Mouse (Mus musculus) right cerebral cortex, postnatal 25 days (tissue): ENCODE data around the gene Cavin3.

Experiments
- DNase-seq: peaks from one replicate; pipeline ENCODE4 v3.0.0; 2022

Cavin3 gene

DNA sequence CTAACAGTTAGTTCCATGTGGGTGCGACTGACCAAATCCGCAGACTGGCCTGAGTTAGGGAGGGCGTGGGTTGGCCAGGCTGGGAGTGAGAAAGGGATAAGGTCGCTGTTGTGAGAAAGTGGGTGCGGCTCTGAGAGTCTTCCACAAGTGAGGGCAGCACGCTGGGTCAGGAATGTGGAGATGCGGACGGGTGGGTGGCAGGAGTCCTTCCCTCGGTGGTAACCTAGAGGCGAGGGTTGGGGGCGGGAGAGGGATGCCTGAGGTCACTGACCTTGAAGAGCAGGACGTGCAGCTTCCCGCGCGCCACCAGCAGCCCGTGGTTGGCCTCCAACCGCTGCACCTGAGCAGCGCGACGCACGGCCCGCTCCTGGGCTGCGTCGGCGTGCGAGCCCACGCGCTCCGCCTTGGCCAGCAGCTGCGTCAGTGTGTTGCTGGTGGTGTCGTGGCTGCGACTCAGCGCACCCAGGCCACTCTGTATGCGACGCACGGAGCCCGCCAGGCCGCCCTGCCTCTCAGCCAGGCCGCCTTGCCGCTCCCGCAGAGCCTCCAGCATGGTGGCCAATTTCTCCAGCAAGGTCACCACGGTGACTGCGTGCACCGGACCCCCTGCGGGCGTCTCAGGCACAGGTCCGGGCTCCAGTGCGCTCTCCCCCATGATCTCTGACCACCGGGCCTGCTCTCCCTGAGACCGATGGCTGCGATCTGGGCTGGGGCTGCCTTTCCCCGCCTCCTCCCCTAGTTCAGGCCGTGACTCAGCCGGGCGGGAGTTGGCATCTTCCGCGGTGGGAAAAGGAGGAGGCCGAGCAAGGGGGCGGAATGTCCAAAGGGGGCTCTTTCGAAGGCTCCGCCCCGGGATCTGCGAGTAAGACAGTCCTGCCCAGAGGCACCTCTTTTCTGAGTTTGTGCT, at the start of gene Cavin3:
Gene Cavin3, minus strand, starts transcription at position 796 of the 907 bp plus-strand sequence.
- peak; percentile 78 for DNase-seq

DNA sequence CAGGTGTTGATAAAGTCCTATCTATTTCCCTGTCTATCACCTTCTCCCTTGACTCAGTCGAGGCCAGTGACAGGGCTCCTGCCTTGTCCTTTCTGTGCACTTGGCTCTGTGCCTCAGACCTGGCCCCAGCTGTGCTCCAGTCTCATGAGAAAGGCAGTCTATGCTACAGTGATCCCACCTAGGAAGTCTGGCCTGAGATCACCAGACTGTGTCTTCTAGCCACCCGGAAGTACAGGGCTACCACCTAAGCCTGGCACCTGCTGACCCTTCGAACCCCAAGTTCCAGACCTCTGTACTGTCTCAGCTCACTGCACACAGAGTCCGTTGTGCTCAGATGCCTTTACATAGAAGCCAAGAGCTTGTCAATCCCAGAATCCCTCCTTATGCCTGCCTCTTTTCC, 46.0 kb upstream of the Cavin3 start:
- no peak for DNase-seq

DNA sequence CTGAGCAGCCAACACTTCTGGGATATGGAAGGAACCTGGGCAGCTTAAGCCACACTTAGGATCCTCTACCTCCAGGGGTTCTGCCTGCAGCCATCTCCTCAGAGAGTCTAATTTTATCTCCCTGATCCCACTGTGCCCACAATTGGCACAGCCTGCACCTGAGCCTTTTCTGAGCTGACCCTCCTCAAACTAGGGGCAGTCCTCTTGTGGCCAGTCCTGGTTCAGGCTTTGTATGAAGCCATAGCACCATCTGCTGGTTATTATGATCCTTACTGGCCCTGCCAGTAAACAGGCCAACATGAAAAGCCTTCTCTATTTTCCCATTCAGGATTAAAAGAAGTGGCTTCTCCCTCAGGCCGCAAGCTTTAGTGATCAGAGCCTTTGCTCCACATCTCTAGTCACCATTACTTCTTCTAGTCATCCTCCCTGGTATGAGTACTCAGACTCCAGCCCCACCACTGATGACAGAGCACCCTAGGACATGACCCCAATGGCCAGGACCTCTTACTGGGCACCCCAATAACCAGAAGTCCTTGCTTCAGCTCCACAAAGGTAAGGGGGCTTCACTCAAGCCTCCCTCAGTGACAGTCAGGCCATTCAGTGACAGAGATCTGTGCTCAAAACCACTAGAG, 45.3 kb upstream of the Cavin3 start:
- no peak for DNase-seq

DNA sequence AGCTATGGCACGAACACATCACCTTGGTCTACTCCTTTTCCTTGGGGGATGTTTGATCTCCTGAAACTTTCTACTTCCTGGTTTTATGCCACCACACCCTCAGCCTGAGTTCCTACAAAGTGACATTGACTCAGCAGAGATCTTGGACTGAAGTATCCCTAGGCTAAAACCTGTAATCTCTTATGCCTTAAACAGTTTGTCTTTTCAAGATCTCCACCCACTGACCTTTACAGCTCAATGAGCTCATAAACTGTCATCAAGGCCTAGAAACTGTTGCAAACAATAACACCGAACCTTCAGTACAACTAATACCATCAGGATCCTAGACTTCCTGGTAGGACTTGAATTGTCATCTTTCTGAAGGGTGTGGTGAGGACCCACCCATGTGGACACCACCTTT, 42.1 kb upstream of the Cavin3 start:
- no peak for DNase-seq

DNA sequence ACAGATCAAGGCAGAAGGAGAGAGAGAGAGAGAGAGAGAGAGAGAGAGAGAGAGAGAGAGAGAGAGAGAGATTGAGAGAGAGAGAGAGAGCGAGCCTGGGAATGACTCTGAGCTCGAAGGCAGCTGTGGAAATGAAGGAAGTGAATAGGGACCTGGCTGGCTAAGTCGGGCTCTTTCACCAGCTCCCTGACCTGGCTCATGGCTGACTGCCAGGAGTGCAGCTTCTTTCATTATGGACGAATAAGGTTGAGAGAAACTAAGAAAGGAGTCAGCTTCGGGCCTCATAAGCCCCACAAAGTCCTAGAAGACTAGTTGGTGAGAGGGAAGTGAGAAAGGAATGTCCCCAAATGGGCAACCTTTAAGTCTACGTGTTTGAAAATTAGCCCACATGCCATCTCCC, 38.1 kb upstream of the Cavin3 start:
- DNase-seq = no peak

DNA sequence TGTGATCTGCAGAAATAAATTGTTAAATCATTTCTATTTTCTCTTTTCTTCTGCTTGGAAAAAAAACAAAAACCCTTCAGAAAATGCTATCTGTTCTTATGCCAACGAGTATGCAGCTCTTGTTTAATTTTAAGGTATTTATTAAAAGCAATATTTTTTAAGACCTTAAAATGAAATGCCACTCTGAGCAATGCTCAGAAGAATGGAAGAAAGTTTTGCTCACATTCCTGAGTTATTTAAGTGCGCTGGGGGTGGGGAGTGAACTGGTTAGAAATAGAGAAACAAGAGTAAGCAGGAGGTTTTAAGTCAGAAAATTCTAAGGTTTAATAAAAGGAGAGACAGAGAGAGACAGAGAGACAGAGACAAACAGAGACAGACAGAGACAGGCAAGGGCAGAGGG, 37.7 kb upstream of the Cavin3 start:
- no peak for DNase-seq

DNA sequence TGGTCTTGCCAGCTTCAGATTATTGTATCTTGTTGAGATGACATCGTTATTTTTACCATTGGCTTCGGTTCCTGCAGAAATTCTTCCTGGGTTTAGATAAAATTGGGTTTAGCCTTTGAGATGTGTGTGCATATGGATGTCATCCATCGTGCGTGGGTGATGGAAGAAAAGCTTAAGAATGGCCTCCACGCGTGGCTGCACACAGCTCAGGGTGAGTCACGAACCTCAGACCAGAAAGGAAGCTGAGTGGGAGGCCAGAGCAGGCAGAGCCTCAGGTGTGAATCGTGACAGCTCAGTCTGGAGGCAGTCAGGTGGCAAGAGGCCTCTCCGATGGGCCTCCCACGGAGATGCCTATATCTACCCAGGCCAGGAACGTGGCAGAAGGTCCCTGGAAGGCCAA, 37.2 kb upstream of the Cavin3 start:
- peak; percentile 85 for DNase-seq

DNA sequence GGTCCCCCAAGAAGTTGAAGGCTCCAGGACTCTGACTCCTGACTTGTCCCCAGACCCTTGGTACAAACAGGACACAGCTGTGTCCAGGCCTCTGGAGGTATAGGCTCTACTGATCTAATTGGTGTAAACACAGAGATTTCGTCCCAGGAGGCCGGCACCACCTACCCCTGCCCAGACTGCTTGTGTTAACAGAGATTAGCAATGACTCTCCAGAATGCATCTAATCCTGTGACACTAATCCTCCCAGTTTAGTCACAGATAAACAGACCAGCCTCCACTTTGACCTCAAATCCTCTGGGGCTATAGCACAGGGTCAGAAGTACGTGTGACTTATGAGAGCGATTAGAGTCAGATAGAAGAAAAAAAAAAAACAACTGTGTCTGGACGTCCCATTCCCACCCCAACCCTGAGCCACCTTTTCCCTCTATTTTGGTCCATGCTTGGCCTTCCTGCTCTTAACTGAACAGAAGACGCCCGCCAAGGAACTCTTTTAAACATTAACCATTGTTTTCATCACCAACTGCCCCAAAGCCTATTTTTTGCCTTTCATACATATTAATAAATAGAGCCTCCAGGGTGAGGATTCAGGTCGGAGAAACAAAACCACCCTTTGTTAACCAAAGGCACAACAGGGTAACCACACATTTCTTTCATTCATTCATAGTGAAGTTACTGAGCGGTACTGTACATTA, 34.7 kb upstream of the Cavin3 start:
- no peak for DNase-seq

DNA sequence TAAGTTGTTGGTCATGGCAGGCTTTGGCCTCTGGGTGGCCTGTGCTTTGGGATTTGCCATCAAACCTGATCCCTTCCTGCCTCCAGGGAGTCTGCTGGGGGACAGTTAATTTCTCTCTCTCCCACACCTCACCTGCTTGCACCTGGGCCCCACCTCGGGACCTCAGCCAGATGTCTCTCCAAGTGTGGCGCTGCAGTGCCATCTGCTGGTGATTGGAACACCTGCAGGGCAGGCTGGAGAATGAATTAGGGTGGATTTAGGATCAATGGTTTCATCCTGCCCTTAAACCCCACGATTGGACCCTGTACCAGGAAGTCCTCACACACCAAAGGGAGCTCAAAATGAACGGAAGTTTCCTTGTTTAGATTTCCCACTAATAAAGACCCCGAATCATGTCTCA, 33.1 kb upstream of the Cavin3 start:
- peak; percentile 54 for DNase-seq

DNA sequence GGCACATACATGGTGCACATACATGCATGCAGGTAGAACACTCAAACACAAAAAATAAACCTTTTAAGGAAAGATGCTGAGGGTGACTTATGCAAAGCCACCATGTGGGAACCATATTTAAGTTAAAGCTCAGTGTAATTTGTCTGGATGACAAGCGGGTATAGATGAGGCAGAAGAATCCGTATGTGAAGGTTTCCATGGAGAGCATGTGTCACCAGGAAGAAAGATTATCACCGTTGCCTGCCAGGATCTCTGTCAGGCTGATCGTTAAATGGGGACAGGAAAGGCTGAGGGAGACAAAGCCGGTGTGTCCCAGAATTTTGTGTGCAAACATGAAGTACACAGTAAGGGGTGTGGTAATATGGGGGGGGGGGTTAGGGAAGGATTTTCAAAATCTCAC, 32.5 kb upstream of the Cavin3 start:
- no peak for DNase-seq

DNA sequence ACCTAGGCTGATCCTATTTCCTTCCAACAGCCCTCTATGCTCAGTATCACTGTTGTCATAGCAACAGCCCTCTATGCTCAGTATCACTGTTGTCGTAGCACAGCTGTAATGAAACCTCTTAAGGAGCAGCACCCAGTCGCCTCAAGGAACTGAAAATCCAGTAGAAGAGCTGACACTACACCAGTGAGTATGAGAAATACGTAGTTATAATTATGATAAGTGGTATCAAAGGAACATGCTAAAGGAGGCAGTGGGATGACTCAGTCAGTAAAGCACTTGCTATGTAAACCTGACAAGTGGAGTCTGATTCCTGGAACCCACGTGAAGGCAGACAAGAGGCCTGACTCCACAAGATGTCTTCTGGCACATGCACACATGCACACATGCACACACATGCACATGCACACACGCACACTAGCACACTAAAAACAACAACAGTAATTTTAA, 31.8 kb upstream of the Cavin3 start:
- no peak for DNase-seq

DNA sequence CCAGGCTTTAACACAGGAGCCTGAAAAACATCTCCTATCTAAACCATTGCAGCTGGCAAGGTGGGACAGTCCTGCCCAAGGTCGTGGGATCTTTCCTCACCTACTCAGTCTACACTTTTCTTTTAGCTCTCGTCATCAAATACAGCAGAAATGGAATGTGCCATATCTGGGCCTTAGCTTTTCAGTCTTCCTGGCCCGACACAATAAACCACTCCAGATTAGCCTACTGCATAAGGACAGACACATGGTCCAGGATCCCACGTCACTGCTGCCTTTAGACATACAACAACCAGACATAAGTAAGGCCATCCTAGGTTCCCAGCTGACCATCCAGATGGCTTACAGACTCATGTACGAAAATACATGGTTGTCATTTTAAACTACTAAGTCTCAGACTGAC, 28.0 kb upstream of the Cavin3 start:
- DNase-seq = no peak

DNA sequence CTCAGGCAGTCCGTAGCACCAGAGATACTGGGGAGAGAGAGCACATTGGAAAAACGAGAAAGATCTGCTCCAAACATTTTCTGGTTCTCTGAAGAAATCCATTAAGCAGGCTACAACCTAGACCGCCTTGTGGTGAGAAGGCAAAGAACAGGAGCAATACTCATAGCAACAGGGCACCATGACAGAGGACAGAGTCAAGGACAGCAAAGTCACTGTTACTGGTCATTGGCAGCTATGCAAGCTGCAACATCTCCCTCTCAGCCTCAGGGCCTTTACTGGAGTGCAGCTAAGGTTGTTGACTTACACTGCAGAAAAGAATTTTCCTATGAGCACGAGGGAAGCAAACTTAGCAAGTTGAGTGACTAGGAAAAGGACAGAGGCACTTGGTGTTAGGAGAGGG, 25.2 kb upstream of the Cavin3 start:
- no peak for DNase-seq

DNA sequence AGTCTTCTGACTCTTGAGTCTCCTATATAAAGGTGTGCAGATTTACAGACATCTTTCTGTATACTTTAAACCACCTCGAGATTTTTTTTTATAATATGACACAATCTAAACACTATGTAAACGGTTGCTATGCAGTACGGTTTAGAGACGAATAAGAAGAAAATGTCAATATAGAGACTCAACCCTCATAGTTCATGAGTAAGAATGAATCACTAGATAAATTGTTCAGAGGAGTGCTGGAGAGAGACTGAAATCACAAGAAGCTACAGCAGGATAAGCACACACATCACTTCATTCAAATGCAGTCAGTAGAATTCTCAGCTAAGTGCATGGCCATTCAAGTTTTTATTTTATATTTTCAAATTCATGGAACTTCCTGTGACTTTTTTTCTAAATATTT, 19.9 kb upstream of the Cavin3 start:
- no peak for DNase-seq

DNA sequence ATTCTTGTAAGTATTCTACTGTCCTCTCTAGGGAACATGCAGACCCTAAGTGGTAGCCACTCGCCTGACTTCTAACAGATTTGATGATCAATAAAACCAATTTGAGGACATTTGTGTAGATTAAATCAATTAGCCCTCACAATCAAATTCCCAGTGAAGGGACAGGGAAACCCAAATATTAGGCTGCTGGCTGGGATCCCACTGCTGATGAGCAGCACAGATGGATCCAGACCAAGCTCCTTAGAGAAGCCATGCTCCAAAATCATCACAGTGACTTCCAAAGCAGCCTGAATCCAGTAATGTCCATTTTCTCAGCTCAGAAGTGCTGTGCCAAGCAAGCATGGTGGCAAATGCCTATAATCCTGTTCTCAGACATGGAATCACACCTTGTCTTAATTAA, 17.6 kb upstream of the Cavin3 start:
- DNase-seq = no peak

DNA sequence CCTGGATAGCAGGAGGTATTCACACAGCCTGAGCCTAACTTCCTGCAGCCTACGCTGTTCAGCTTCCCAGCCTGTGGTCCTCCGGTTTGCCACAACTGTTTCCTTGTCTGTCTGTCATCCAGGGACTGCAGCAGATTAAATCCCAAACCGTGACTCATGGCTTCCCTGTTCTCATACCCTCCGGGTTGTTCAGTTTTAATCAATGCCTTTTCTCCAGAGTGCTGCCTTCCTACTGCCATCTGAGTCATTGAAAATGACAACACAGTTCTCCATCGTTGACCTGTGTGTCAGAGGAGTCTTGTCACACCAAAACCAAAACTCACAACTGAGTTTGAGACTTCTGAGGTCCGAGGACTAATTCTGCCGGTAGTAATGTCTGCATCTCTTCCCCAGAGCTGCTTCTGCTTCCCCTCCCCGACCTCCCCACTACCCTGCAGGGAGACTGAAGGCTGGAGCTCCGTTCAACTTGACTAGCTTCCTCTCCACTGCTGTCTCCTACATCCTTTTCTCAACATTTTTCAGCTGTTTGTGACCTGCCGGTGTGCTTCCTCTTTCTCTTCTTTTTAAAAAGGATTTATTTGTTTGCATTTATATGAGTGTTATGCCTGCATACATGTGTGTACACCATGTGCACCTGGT, 16.9 kb upstream of the Cavin3 start:
- DNase-seq = no peak

DNA sequence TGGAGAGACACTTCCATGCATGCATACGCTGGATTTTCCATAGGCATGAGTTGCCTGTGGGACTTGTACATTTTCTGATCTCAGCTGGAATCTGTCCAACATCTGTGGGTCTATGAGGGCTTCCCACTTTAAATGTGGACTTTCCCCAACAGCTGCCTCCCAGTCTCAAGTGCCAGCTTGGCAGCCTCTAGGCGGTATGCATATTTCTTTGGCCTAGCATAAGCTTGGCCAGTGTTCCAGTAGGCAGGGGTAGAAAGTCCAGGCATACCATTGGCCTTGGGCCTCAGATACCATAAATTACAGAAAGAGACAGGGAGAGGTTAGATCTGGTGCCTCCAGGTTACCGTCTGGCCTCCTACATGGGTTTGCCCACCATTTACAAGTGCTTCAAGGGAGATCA, 15.8 kb upstream of the Cavin3 start:
- no peak for DNase-seq

DNA sequence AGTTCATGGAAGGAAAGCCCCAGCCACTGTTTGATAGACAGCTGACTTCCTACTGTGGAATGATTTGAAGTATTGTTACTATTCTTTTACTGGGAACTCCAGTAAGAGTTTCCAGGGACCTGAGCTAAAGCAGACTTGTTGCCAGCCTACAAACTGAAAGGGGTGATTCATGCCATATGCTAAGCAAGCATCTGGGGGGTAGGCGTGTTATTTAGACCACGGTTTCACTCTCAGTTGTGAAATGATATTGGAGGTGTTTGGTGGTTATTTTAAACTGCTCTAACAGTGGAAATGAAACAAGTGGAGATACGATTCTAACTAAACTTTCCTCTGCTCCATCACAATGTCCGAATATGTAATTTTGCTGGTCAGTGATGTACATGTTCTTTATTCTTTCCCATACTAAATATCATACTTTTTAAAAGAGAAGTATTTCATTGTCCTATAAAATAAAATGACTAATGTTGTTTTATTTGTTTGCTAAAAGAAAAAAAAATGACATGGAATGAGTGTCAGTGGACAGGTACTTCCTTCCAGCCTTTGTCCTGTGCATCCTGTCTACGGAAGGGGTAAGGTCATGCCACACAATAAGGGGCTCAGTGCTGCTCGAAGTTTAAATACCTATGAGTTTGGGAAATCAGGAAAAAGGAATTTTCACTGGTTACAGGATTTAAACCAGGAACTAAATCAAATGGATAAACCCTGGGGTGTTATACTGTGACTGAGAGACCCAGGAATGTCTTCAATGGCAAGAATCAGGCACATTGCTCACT, 5.2 kb upstream of the Cavin3 start:
- peak; percentile 79 for DNase-seq

DNA sequence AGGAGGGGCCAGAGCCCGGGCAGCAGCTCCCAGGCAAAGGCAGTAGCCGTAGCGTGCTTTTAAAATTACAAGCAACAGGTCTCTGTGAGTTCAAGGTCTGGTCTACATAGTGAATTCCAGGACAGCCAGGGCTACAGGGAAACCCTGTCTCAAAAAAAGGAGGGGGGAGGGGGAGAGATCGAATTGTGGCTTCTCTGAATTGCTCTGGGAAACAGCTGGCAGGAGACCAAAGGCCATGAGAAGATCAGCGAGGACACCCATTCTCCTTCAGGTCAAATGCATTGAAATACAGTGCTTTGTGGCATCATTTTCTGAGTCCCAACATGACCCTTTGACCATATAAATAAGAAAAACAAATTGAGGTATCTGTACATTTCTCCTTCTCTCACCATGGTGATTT, 2.9 kb upstream of the Cavin3 start:
- DNase-seq = no peak

DNA sequence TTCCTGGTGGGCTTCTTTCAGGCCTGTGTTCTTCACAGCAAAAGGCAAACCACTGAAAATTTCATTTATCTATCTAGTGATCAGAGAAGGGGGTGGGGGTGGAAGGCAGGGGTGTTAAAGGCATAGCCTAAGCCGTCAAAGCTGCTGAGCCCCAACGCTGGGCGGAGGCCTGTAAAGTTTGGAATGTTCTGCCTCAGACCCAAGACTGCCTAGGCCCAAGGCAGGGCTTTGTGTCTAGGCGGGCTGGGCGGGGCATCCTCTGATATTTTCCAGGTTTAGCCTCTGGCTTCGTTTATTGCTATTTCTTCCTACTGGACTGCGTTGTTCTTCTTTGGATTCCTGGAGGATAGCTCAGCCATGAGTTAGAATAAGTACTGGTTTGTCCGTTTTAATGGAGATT, 326 bp upstream of the Cavin3 start:
- DNase-seq = no peak

DNA sequence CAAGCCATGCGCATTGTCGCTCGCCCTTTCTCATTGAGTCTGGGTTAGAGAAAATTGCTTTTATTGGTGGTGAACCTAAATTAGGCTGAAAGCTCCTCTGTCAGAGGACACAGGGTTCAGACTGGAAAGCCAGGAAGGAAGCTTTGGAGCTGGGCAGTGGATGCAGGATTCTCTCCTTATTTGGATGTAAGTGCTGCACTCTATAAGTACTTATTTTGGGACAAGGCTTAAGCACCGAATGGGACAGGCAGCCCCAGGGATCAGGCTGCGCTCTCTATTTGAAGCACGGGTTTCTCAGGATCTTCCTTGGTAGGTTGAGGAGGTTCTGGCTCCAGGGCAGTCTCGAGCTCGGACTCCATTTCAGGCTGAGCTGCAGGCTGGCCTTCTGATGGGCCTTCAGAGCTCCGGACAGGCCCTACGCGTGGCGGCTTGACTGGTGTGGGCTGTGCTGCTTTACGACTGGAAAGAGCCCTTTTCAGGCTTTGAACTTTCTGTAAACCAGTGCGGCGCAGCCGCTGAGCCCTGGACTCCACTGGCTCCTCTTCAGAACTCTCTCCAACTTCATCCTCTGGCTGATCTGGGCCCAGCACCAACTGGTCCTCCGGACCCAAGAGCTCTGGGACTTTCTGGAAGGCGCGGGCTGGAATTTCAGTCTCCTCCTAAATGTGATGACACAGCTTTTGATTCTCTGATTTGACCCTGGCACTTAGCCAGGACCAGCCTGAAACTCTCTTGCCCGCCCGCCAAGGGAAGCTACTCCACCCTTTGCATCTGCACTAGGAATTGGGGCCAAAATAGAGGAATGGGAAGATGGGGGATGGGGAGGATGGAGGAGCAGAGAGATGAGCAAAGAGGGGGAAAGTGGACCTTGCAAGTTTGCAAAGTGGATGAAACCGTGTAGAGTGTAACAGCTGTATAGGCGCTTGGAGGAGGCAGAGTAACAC, 1.3 kb downstream of the Cavin3 start:
- DNase-seq = no peak
